Mouse (Mus musculus) lung, adult 2 months (tissue): ENCODE data around the gene Jhy.

Source experiments
- CTCF ChIP-seq: fragments of 200-500 bp; IDR thresholded peaks from 2 replicates; pipeline ENCODE4 v1.5.1; 2011; ENCODE audit warnings: mild to moderate bottlenecking, low read length, control low read depth; ENCODE audit not compliant: insufficient read depth
- POLR2A ChIP-seq: fragments of 200-500 bp; IDR thresholded peaks from 2 replicates; pipeline ENCODE4 v1.6.1; 2011; ENCODE audit warnings: low read depth, mild to moderate bottlenecking, control low read depth, low read length, borderline replicate concordance; ENCODE audit errors: extremely low read depth

DNA sequence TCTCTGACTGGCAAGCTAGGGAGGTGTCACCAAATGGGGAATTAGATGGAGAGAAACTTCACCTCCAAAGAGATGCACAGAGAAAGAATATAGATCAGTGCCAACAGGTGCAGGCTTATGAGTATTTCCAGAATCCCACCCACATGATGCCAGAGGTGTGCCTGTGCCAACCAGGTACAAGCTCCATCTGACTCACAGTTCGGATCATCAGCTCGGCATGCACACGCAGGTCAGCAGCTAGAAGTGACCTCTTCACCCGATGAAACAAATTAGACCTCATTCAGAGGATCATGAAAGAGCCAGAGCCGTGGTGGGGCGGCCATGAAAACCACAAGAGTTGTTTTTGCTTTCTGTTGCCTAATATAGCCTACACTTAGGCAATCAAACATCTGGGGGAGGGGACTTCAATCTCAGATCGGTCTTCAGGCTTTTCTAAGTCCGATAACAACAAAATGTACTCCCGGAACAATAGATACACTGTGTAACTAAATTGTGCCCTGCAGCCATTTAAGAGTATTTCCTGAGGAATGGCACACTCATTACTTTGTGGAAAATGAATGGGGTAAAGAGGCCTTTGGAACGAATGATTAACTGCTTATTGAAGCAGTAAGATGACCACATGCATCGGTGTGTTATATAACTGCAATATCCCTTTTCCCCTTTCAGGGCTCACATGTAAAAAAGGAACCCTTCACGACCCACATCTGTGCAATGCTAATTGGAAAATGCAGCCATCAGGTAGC is 45.9 kb downstream of the Jhy start:
- TF ChIP-seq CTCF, result no peak
- TF ChIP-seq POLR2A, result no peak
